Comparison of ENCODE assay signal across 17 mouse cellular contexts in the genomic region with DNA sequence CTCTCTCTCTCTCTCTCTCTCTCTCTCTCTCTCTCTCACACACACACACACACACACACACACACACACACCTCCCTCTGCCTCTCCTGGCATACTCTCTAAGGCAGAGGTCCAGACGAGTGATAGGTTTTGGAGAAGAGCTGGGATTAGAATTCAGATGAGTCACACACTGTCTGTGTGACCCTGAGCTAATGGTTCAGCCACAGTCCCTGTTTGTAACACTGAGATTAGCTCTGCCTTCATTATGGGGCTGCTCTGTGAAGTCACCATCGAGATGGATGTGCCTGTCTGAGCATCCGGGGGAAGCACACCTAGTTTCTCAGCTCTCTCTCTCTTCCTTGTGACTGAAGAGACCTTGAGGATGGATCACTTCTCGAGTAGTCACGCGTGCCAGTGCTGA.
"Had no signal": no experiment of that assay in that cellular context is flagged by ENCODE, and none has a peak within 500 bp of the region (broad histone marks: within the 10 kb centered on the region; RNA-seq: fewer than 3 reads in every experiment).

No protein-coding gene starts in this region.

- H3K4me3 ChIP-seq: limb, embryonic 13.5 days; midbrain, embryonic 10.5 days; myocyte; neural tube, embryonic 12.5 days; stomach, embryonic 15.5 days had no signal

- H3K27me3 ChIP-seq: limb, embryonic 13.5 days; neural tube, embryonic 12.5 days; stomach, embryonic 15.5 days had no signal

- DNase-seq: kidney, postnatal 14 days; left cerebral cortex, postnatal 4 days; lung, adult 18-20 months; lung, postnatal 36 days; midbrain, embryonic 14.5 days; retina, postnatal 1 day; right cerebral cortex, postnatal 4 days; spleen, adult 18-20 months; thymus, adult 2 months; thymus, postnatal 25 days had no signal

- ATAC-seq: lung, postnatal 0 days had no signal

- H3K36me3 ChIP-seq: limb, embryonic 13.5 days; neural tube, embryonic 12.5 days; stomach, embryonic 15.5 days had no signal

- H3K9ac ChIP-seq: limb, embryonic 13.5 days; liver, embryonic 14.5 days; neural tube, embryonic 12.5 days; stomach, embryonic 15.5 days had no signal

- H3K27ac ChIP-seq: limb, embryonic 13.5 days; liver, embryonic 14.5 days; midbrain, embryonic 10.5 days; neural tube, embryonic 12.5 days; stomach, embryonic 15.5 days had no signal

- H3K9me3 ChIP-seq: limb, embryonic 13.5 days; midbrain, embryonic 10.5 days; neural tube, embryonic 12.5 days; stomach, embryonic 15.5 days had no signal

- H3K4me2 ChIP-seq: limb, embryonic 13.5 days; neural tube, embryonic 12.5 days; stomach, embryonic 15.5 days had no signal
